Mouse (Mus musculus): ENCODE data around the gene Trim8.

GRCm38 (mm10) chr19:46454126-46454880 is 47.2 kb upstream of the Trim8 start:
- TF ChIP-seq POLR2A (IDR thresholded peaks at IDR 0.05; ENCODE audit: low read depth, low read length) (no peak), CTCF (IDR thresholded peaks at IDR 0.05; ENCODE audit: borderline replicate concordance, insufficient read depth, low read length) (no peak)
